Comparison of ENCODE assay signal across 17 mouse cellular contexts in genomic region chr11:21322349-21322748, GRCm38 (mm10). TPM values are rescaled to one million over a fixed set of nuclear protein-coding genes. Genes with fewer than 3 reads are reported as not detected.
A peak's percentile ranks its signal among the peaks of the same experiment; 100 is the strongest.
DNase-seq lines count a peak whose midpoint lies in the region; ATAC-seq and TF ChIP-seq lines count a peak whose summit lies in the region.
"Had no signal": no experiment of that assay in that cellular context is flagged by ENCODE, and none has a peak within 500 bp of the region (broad histone marks: within the 10 kb centered on the region; RNA-seq: fewer than 3 reads in every experiment).

No protein-coding gene starts in this region.

- in situ Hi-C loops in ES-E14 (cut with MboI; ENCODE audit: low sequenced_read_pairs in 2 of 2, unreplicated experiment in 2 of 2), result no loop called here

- TF ChIP-seq CTCF in liver, embryonic 14.5 days (IDR thresholded peaks at IDR 0.05; ENCODE audit: low read depth), result peak; percentile 35; the same call in 1 of the 2 replicates

- no peaks in the 10 kb centered on the region for H3K4me1 ChIP-seq in liver, embryonic 11.5 days (replicated peaks; ENCODE audit: control insufficient read depth, insufficient read depth, low read length)
- H3K4me1 ChIP-seq in ES-E14 (ENCODE audit: control insufficient read depth in 2 of 2, insufficient read depth in 2 of 2, low read length in 2 of 2, poor library complexity in 1 of 2), result no peaks in the 10 kb centered on the region
- peaks cover 0 to 2% of the 10 kb centered on the region in 2 experiments; a peak in 1 of 4 replicates for H3K4me1 ChIP-seq in liver, embryonic 14.5 days (replicated peaks; ENCODE audit: control insufficient read depth in 2 of 2, insufficient read depth in 2 of 2, low read length in 1 of 2)
- H3K4me1 ChIP-seq in forebrain, embryonic 14.5 days (ENCODE audit: control insufficient read depth, insufficient read depth, low read length), result no peaks in the 10 kb centered on the region

- H3K27me3 ChIP-seq in liver, embryonic 11.5 days (replicated peaks; ENCODE audit: control insufficient read depth, insufficient read depth, low read length), result no peaks in the 10 kb centered on the region
- no peaks in the 10 kb centered on the region for H3K27me3 ChIP-seq in liver, embryonic 14.5 days (ENCODE audit: control insufficient read depth, insufficient read depth, low read length)
- H3K27me3 ChIP-seq in forebrain, embryonic 14.5 days (replicated peaks; ENCODE audit: control insufficient read depth, insufficient read depth, low read length), result no peaks in the 10 kb centered on the region

- H3K4me3 ChIP-seq in liver, embryonic 11.5 days (ENCODE audit: low read depth, low read length), result no peak overlapping the region
- no peak overlapping the region for H3K4me3 ChIP-seq in ES-E14 (ENCODE audit: insufficient read depth in 1 of 2, low read depth in 1 of 2, low read length in 2 of 2, poor library complexity in 1 of 2, severe bottlenecking in 1 of 2)
- H3K4me3 ChIP-seq in liver, embryonic 14.5 days (ENCODE audit: insufficient read depth in 1 of 2, low read depth in 2 of 2, low read length in 2 of 2), result no peak overlapping the region
- no peak overlapping the region for H3K4me3 ChIP-seq in forebrain, embryonic 14.5 days (ENCODE audit: low read depth, low read length)
- H3K4me3 ChIP-seq: heart, embryonic 10.5 days had no signal

- no peak overlapping the region for H3K4me2 ChIP-seq in liver, embryonic 11.5 days
- no peak overlapping the region for H3K4me2 ChIP-seq in liver, embryonic 14.5 days (ENCODE audit: low read depth)
- H3K4me2 ChIP-seq in forebrain, embryonic 14.5 days (ENCODE audit: low read length), result no peak overlapping the region

- ATAC-seq in liver, embryonic 11.5 days (replicated peaks; ENCODE audit: low FRiP score), result 0 out of 2 replicates have a peak, but pooled peaks have one; percentile 29
- peak; percentile 40 for ATAC-seq in CD4-positive, CD25-positive, alpha-beta regulatory T cell, adult 4 months
- no peak for ATAC-seq in liver, embryonic 14.5 days (ENCODE audit: insufficient read depth)
- ATAC-seq in forebrain, embryonic 14.5 days, result no peak
- ATAC-seq: activated CD4-positive, CD25-positive, alpha-beta regulatory T cell, adult 4 months; forebrain, postnatal 0 days had no signal

- no peak overlapping the region for H3K27ac ChIP-seq in liver, embryonic 11.5 days (ENCODE audit: low read depth, low read length)
- H3K27ac ChIP-seq in ES-E14 (ENCODE audit: insufficient read depth, low read depth, low read length, poor library complexity, severe bottlenecking), result no peak overlapping the region
- no peak overlapping the region for H3K27ac ChIP-seq in liver, embryonic 14.5 days
- H3K27ac ChIP-seq in forebrain, embryonic 14.5 days (ENCODE audit: low read depth, low read length), result no peak overlapping the region
- H3K27ac ChIP-seq: heart, embryonic 10.5 days; macrophage had no signal

- no peak overlapping the region for H3K9ac ChIP-seq in liver, embryonic 11.5 days (ENCODE audit: low read depth, low read length)
- H3K9ac ChIP-seq in ES-E14 (ENCODE audit: insufficient read depth, low read depth, low read length, poor library complexity, severe bottlenecking), result no peak overlapping the region
- H3K9ac ChIP-seq in liver, embryonic 14.5 days (replicated peaks), result no peak overlapping the region
- no peak overlapping the region for H3K9ac ChIP-seq in forebrain, embryonic 14.5 days (ENCODE audit: low read length)
- H3K9ac ChIP-seq: forebrain, postnatal 0 days had no signal

- no peaks in the 10 kb centered on the region for H3K9me3 ChIP-seq in liver, embryonic 11.5 days (ENCODE audit: control insufficient read depth, low read length)
- no peaks in the 10 kb centered on the region for H3K9me3 ChIP-seq in ES-E14 (ENCODE audit: control insufficient read depth, insufficient read depth, low read depth, low read length)
- H3K9me3 ChIP-seq in liver, embryonic 14.5 days (ENCODE audit: control insufficient read depth, low read length), result no peaks in the 10 kb centered on the region
- H3K9me3 ChIP-seq in forebrain, embryonic 14.5 days (replicated peaks; ENCODE audit: control insufficient read depth, low read length), result no peaks in the 10 kb centered on the region
- H3K9me3 ChIP-seq: heart, embryonic 10.5 days had no signal

- no peak for TF ChIP-seq EP300 in liver, embryonic 14.5 days (IDR thresholded peaks at IDR 0.05; ENCODE audit: low read depth)

- WGBS in liver, embryonic 11.5 days, result 81% methylated on average over 3 of the region's 3 CpGs
- 73% methylated on average over 3 of the region's 3 CpGs for WGBS in liver, embryonic 14.5 days (ENCODE audit: insufficient replicate concordance)
- WGBS in forebrain, embryonic 14.5 days, result 89% methylated on average over 3 of the region's 3 CpGs

- H3K36me3 ChIP-seq in liver, embryonic 11.5 days (ENCODE audit: control insufficient read depth, insufficient read depth, low read length), result peaks cover 6% of the 10 kb centered on the region; the same call in 1 of the 2 replicates
- peaks cover 3% of the 10 kb centered on the region; the same call in 1 of the 2 replicates for H3K36me3 ChIP-seq in ES-E14 (ENCODE audit: control insufficient read depth, insufficient read depth, low read length, poor library complexity, severe bottlenecking)
- no peaks in the 10 kb centered on the region; the same call in 1 of the 2 replicates for H3K36me3 ChIP-seq in liver, embryonic 14.5 days (replicated peaks; ENCODE audit: control insufficient read depth, insufficient read depth, low read depth)
- H3K36me3 ChIP-seq in forebrain, embryonic 14.5 days (ENCODE audit: control insufficient read depth, insufficient read depth, low read length), result peaks cover 23% of the 10 kb centered on the region

- no peak for DNase-seq in liver, embryonic 11.5 days (ENCODE audit: low spot score)
- DNase-seq in liver (no peak), ES-E14 (ENCODE audit: low read depth, low spot score) (no peak)
- no peak for DNase-seq in liver, embryonic 14.5 days (ENCODE audit: low read depth in 3 of 3, low spot score in 3 of 3)
- DNase-seq in c-Kit-positive CD71-positive TER-119-positive erythroid progenitor cells, embryonic 14.5 days (ENCODE audit: low spot score), result no peak
- DNase-seq in ovary, postnatal 14 days (ENCODE audit: low spot score), result no peak
- no peak for DNase-seq in forebrain, embryonic 14.5 days (ENCODE audit: low spot score)
- DNase-seq: cerebellum, adult 2 months; embryo, embryonic 11 days; forebrain, postnatal 0 days; gastrocnemius, postnatal 10 days; kidney, adult 9 months; right cerebral cortex, postnatal 14 days had no signal

TF ChIP-seq in ES-E14, 5 proteins besides CTCF, POLR2A, EP300 and RAD21:
- TF ChIP-seq ZNF384 (IDR thresholded peaks at IDR 0.05; ENCODE audit: low read depth, low read length), result no peak
- peak; percentile 9; the same call in 1 of the 2 replicates for TF ChIP-seq ZC3H11A (IDR thresholded peaks at IDR 0.05; ENCODE audit: borderline replicate concordance, low read depth, low read length)

RNA-seq across cellular contexts. Expression of gene Ugp2, which starts 48.7 kb away (rescaled TPM):
- 41.6 and 42.8 TPM in 2 replicates for polyA plus RNA-seq in liver, embryonic 11.5 days (2014; fragmentation: Nextera tagmentation; extraction: Ambion mirVana)
- polyA plus RNA-seq in CD4-positive, CD25-positive, alpha-beta regulatory T cell, adult 4 months (2017; shearing (Covaris generic)), result 10 to 100 TPM; 38.0 to 43.4 TPM
- 9.4 and 22.9 TPM in 2 replicates for total RNA-seq in ES-E14 (2012; rRNA removed)
- 7.2 and 12.3 TPM in 2 replicates for polyA plus RNA-seq in liver, embryonic 14.5 days (2012; rRNA removed)
- 31.6 and 32.5 TPM in 2 replicates for polyA plus RNA-seq in liver, embryonic 14.5 days (2014; fragmentation: Nextera tagmentation; extraction: Ambion mirVana)
- 42.9 and 46.1 TPM in 2 replicates for polyA plus RNA-seq in forebrain, embryonic 14.5 days (2014; fragmentation: Nextera tagmentation; extraction: Ambion mirVana)

Comparison
In these comparisons a context has a peak if more than half of its experiments do, and no peak if none do; other contexts are left out.
1. ATAC-seq: peak in liver, embryonic 11.5 days (single experiment) and CD4-positive, CD25-positive, alpha-beta regulatory T cell, adult 4 months (single experiment); none in liver, embryonic 14.5 days (single experiment) and forebrain, embryonic 14.5 days (single experiment).